Mouse (Mus musculus): Measurements from ENCODE around the gene Fibp. TPM values are rescaled to one million over a fixed set of nuclear protein-coding genes. Genes with fewer than 3 reads are reported as not detected.

Fibp gene
- total RNA-seq, 2 experiments from 2014 or later = 91.2 to 98.9 TPM

DNA sequence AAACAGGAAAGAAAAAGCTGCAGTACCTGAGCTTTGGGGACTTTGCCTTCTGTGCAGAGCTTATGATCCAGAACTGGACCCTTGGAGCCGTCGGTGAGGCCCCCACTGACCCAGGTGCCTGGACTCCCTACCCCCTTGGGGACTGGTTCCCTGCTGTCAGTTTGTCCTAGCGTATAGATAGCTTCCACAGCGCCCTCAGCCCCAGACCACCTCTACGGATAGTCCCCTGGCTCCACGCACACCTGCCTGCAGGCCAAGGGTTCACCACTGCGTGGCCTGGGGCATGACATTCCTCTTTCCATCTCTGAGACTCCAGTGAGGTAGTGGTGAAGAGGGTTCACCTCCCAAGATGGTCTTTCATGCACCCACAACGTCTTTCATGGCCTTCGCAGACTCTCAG, 2.8 kb downstream of the Fibp start:
- DNase-seq (ENCODE audit: low spot score in 2 of 2) = no peak

- peak in 1 of 2 experiments; percentile 59 for DNase-seq (ENCODE audit: low spot score in 2 of 2)
Observed at GRCm38 (mm10) chr19:5463791-5464562, 3.6 kb downstream of the Fibp start.

DNA sequence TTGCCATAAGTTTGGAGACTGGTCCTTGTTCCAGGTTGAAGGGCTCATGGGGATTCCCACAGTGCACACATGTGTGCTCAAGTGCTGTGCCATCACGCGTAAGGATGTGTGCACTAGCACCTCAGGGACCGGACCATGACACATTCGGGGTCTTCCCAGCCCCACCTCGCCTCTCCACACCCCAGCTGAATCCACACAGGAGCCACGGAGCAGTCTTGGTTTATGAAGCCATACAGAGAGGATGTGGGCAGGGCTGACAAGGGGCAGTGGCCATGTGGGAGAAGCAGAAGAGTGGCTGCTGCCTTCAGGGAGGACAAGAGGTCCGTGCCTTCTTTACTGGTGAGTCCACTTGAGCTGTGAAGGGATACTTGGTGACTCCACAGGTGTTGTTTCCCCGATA, 4.6 kb downstream of the Fibp start:
- DNase-seq (ENCODE audit: low spot score in 2 of 2) = no peak

DNA sequence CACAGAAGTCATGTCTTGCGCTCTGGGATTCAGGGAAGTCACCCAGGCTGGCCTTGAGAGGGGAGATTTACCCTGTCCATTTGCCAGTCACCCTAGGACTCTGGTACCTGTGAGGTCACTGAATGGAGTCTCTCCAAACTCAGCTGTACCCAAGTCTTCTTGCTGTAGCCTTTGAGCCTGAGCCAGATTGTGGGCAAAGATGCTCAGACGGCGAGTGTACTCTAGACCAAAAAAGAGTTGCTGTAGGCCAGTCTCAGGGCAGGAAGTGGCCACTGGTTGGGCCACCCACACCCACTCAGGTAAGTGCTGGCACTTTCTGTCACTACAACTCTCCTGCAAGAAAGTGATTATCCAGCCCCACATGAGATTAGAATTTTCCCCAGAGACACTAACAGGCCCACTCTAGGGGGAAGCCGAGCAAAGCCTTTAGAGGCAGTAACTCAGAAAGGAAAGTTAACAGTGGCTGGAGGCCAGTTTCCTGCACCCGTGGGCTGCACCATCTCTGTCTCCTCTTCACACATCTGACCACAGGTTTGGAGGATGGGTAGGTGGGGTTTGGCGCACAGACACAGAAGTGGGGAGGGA, 6.6 kb downstream of the Fibp start:
- DNase-seq (ENCODE audit: low spot score in 2 of 2) = no peak

GRCm38 (mm10) chr19:5468374-5468773, 8.0 kb downstream of the Fibp start, which contains the start of gene Ctsw:
Ctsw (minus strand) TSS chr19:5468507.
- DNase-seq (ENCODE audit: low spot score in 2 of 2) = no peak

GRCm38 (mm10) chr19:5471846-5472245, 11.4 kb downstream of the Fibp start:
- DNase-seq (ENCODE audit: low spot score in 2 of 2) = no peak

- DNase-seq (ENCODE audit: low spot score in 2 of 2) = no peak
Observed at GRCm38 (mm10) chr19:5472857-5473256, 12.4 kb downstream of the Fibp start.

DNA sequence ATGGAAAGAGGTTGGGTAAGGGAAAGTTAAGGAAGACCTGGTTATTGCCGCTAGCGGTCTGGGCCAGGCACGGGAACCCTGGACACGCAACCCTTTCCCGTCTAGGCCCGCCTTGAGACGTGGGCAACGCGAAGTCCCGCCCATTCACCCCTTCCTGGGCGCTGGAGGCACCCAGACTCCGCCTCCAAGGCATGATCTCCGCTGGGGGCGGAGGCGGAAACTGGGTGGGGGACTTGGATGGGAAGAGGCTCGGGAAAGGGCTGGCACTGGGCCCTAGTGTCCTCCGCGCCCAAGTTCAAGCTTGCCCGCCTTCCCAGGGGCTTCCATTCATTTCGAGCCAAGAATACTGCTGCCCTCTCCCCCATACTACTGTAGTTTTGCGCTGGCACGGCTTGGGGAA, 13.3 kb downstream of the Fibp start, which contains the start of gene Efemp2:
Gene Efemp2 (plus strand): TSS at position 235 of the 400 bp plus-strand sequence.
- peak; percentile 39 to 63 for DNase-seq (ENCODE audit: low spot score in 2 of 2)

DNA sequence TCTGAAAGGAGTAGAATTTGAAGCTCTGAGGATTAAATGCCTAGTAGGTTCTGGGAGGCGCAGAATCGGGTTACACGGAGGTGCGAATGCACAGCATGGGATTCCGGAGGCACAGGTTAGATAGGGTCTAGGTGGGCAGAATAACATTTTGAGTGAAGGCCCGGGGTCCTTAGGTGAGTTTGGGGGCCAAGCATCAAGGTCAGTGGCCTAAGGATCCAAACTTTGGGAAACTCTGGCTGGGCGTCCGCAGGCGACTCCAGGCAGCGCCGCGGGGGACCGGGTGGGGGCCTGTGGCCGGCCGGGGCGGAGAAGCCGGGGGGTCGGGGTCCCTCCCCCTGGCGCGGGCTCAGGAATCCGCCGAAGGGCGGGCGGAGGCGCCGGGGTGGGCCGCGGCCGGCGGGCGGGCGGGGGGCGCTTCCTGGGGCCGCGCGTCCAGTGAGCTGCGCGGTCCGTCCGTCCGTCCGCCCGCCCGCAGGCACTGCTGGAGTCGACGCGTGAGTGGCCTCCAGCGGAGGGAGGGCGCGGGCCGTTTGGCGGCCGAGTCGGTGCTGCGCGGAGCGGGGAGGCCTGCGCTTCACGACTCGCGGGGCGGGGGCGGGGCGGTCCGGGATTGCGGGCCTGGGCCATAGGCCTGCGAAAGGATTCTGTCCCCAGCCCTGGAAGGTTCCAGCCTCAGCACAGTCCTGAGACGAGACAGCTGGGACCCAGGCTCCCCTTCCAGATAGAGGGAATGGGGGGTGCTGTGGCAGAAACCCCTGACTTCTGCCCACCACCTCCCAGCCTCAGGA, 14.1 kb downstream of the Fibp start:
- no peak for DNase-seq (ENCODE audit: low spot score in 2 of 2)

DNA sequence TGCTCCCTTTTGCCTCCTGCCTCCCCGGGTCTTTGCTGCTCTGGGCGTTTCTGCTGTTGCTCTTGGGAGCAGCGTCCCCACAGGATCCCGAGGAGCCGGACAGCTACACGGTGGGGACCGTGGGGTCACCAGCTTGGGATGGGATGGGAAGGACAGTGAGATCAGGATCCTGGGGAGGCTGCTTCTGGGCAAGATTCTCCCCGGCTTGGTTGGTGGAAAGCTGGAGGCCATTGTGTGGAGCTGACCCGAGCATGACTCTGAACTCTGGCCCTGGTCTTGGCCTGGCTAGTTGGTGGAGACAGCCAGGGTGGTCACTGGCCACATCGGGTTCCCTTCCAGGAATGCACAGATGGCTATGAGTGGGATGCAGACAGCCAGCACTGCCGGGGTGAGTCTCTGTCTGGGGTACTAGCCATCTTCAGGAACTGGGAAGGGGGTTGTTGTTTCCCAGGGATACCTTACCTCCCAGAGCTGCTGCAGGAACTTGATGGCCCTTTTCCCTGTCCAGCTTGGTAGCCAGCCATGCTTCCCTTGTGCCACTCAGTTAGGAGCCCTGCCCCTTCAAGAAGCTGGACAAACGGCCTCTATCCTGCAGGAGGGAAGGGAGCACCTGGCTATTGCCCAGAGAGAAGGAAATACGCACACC, 14.8 kb downstream of the Fibp start:
- no peak for DNase-seq (ENCODE audit: low spot score in 2 of 2)

GRCm38 (mm10) chr19:5477004-5477667, 16.7 kb downstream of the Fibp start:
- peak; percentile 61 to 67 for DNase-seq (ENCODE audit: low spot score in 2 of 2)

GRCm38 (mm10) chr19:5477668-5478300, 17.4 kb downstream of the Fibp start:
- no peak for DNase-seq (ENCODE audit: low spot score in 2 of 2)

- DNase-seq (ENCODE audit: low spot score in 2 of 2) = no peak
Observed at GRCm38 (mm10) chr19:5480016-5480415, 19.6 kb downstream of the Fibp start.

DNA sequence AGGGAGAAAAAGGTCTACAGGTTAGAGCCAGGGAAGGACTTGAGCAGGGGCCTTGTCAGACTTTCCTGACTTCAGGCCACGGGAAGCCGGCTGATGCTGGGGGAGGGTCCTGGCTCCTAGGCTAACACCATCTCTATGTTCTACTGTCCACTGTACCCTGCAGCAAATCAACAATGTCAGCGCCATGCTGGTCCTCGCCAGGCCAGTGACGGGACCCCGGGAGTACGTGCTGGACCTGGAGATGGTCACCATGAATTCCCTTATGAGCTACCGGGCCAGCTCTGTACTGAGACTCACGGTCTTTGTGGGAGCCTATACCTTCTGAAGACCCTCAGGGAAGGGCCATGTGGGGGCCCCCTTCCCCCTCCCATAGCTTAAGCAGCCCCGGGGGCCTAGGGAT, 21.0 kb downstream of the Fibp start:
- DNase-seq (ENCODE audit: low spot score in 2 of 2) = no peak

GRCm38 (mm10) chr19:5483386-5484359, 23.3 kb downstream of the Fibp start:
- no peak for DNase-seq (ENCODE audit: low spot score in 2 of 2)

DNA sequence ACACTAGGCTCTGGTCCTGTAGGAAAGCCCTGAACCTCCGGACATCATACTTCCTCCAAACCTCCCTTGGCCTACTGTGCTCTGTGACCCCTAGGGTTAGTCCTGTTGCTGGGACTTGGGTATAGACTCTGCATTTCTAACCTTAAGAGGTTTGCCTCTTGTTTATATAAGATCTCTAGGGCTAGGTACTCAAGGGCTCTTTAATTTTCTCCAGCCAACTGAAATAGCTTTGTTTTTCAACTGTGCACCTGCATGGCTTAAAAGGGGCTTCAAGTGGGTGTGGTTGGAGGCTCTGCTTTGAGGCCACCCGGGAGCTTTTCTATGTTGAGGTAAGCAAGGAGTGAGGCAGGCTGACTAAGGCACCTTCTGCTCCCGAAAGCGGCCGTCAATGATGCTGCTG, 24.1 kb downstream of the Fibp start:
- no peak for DNase-seq (ENCODE audit: low spot score in 2 of 2)

- no peak for DNase-seq (ENCODE audit: low spot score in 2 of 2)
Observed at GRCm38 (mm10) chr19:5485371-5485770, 25.0 kb downstream of the Fibp start.

- no peak for DNase-seq (ENCODE audit: low spot score in 2 of 2)
Observed at GRCm38 (mm10) chr19:5485821-5486220, 25.4 kb downstream of the Fibp start.

GRCm38 (mm10) chr19:5486286-5486685, 25.9 kb downstream of the Fibp start:
- DNase-seq (ENCODE audit: low spot score in 2 of 2) = no peak
